Mouse (Mus musculus) liver, embryonic 14.5 days (tissue): Measurements from ENCODE around the gene Serpina3m. TPM values are rescaled to one million over a fixed set of nuclear protein-coding genes. Genes with fewer than 3 reads are reported as not detected.

Source experiments
- ATAC-seq: fragments of 200-750 bp; cut with Nextera tagmentation; 2 replicates; pipeline ENCODE4 v1.8.0; 2017; ENCODE audit warnings: moderate number of reproducible peaks, mild to moderate bottlenecking, moderate library complexity; ENCODE audit not compliant: insufficient read depth
- DNase-seq, 3 experiments: peaks; one replicate each; pipeline ENCODE4 v3.0.0-alpha.2; 2012 to 2013; ENCODE audit warnings: low read depth in 3 of 3, low spot score in 3 of 3
- H3K27ac ChIP-seq: fragments of 300-500 bp; sonication (generic); 2 replicates; pipeline ENCODE4 v1.5.1; 2014; ENCODE audit warnings: moderate library complexity, mild to moderate bottlenecking, control low read depth, inconsistent platforms
- H3K27me3 ChIP-seq: fragments of 300-500 bp; sonication (generic); 2 replicates; pipeline ENCODE4 v1.6.1; 2014; ENCODE audit warnings: mild to moderate bottlenecking, low read length, moderate library complexity; ENCODE audit not compliant: control insufficient read depth, insufficient read depth
- H3K36me3 ChIP-seq: fragments of 300-500 bp; sonication (generic); replicated peaks from 2 replicates; pipeline ENCODE4 v1.6.1; 2014; ENCODE audit warnings: low read depth; ENCODE audit not compliant: control insufficient read depth, insufficient read depth
- H3K4me1 ChIP-seq, 2 experiments: fragments of 200-500 bp in 1 of 2; fragments of 300-500 bp in 1 of 2; sonication (generic) in 1 of 2; replicated peaks; 2 replicates each; pipeline ENCODE4 v1.6.1; 2012 to 2014; ENCODE audit warnings: antibody characterized with exemption in 1 of 2, inconsistent platforms in 1 of 2, low read length in 1 of 2; ENCODE audit not compliant: control insufficient read depth in 2 of 2, insufficient read depth in 2 of 2
- H3K4me2 ChIP-seq: fragments of 300-500 bp; sonication (generic); 2 replicates; pipeline ENCODE4 v1.6.1; 2014; ENCODE audit warnings: low read depth, mild to moderate bottlenecking, control low read depth, moderate library complexity
- H3K4me3 ChIP-seq, 2 experiments: fragments of 200-500 bp in 1 of 2; fragments of 300-500 bp in 1 of 2; sonication (generic) in 1 of 2; 2 replicates each; pipeline ENCODE4 v1.5.1; 2012 to 2014; ENCODE audit warnings: low read depth in 2 of 2, low read length in 2 of 2, mild to moderate bottlenecking in 2 of 2, control low read depth in 1 of 2, inconsistent platforms in 1 of 2, moderate library complexity in 1 of 2; ENCODE audit not compliant: insufficient read depth in 1 of 2
- H3K9ac ChIP-seq: fragments of 300-500 bp; sonication (generic); replicated peaks from 2 replicates; pipeline ENCODE4 v1.6.1; 2014; ENCODE audit warnings: mild to moderate bottlenecking, control low read depth, moderate library complexity
- H3K9me3 ChIP-seq: fragments of 300-500 bp; sonication (generic); 2 replicates; pipeline ENCODE4 v1.6.1; 2016; ENCODE audit warnings: low read length, mixed read lengths; ENCODE audit not compliant: control insufficient read depth
- CTCF ChIP-seq: IDR thresholded peaks from 2 replicates; pipeline ENCODE4 v1.5.1; 2016; ENCODE audit warnings: antibody characterized with exemption, low read depth, control low read depth
- EP300 ChIP-seq: IDR thresholded peaks from 2 replicates; pipeline ENCODE4 v1.6.1; 2016; ENCODE audit warnings: antibody characterized with exemption, low read depth
- WGBS: fragments of 180-500 bp; shearing (Covaris S2); extraction: QIAGEN DNeasy Blood & Tissue Kit; methylation state at CpG from one replicate; pipeline ENCODE4 v1.1.7; 2014; ENCODE audit not compliant: insufficient replicate concordance; 5-methylcytosine and 5-hydroxymethylcytosine counted together
- polyA plus RNA-seq, 2 experiments: library from polyadenylated mRNA; depleted of rRNA in 1 of 2; stranded (reverse) in 1 of 2; unstranded in 1 of 2; fragments of >200 nt; fragmentation: Nextera tagmentation in 1 of 2; extraction: Ambion mirVana in 1 of 2; gene quantifications; 2 replicates each; pipeline versions ENCODE4 v1.2.1 to v1.2.3; 2012 to 2014

Serpina3m gene
- polyA plus RNA-seq, 2 experiments = 0.03 to 0.11 TPM

DNA sequence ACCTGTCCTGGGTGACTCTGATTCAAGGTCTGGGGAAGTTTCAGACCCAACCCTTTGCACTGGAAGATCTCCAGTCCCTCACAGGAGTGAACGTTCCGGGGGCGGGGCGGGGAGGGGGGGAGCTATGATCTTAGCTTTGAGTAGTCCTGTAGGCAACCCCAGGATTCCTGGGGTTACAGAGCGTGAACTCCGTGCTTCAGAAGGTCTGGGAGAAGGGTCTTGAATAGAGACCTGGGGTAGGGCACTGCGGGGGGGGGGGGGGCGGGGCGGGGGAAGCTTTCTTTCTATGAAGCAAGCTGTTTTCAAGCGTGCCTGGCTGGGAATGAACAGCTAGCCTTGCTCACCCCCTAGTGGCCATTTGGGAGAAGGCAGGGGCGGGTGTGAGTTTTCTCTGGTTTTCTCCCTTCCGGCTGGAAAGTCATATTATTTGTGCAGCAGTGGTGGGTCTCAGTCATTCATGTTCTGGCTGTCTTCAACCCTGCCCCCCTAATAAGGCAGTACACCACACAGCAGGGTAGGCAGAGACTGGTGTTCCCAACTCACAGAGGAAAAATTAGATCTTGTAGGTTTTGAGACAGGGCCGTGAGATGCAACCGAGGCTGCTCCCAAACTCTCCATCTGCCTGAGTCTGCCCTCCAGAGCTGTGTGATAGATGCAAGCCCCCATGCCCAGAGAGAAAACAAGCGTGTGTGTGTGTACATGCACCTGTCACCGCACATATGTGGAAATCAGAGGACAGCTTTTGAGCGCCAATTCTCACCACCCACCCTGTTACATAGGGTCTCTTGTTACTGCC, 80.3 kb downstream of the Serpina3m start:
- WGBS = 15% methylated on average over 16 of the region's 17 CpGs
- peak; percentile 17 to 26 (median 25) for DNase-seq

DNA sequence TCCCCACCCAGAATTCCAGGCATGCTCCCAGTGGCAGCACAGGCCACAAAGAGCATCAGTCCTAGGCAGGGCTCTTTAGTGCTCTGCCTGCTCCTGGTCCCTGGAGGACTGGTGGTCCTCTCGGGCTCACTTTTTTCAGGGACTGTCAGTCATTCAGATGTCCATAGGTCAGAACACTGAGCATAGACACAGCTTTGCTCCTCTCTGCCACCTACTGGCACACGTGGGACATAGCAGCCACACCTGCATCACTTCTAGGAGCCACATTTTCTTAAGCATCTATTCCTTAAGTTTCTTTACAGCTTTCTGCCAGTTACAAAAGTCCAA, 80.8 kb downstream of the Serpina3m start:
- no peaks in the 10 kb centered on the region for H3K9me3 ChIP-seq
- ATAC-seq (no peak), DNase-seq (peak in 1 of 3 experiments; percentile 9)
- no peak for TF ChIP-seq EP300
- TF ChIP-seq CTCF = peak; percentile 82
- no peak overlapping the region for H3K9ac ChIP-seq
- H3K4me3 ChIP-seq = no peak overlapping the region
- no peaks in the 10 kb centered on the region for H3K36me3 ChIP-seq
- no peaks in the 10 kb centered on the region for H3K4me1 ChIP-seq
- no peak overlapping the region for H3K27ac ChIP-seq
- no peak overlapping the region for H3K4me2 ChIP-seq
- 3% methylated on average over 2 of the region's 2 CpGs for WGBS
- no peaks in the 10 kb centered on the region for H3K27me3 ChIP-seq

More for the DNA sequence above, 80.3 kb downstream of the Serpina3m start:
- peak; percentile 31; the same call in 1 of the 2 replicates for ATAC-seq
- Histone ChIP-seq H3K4me2 (no peak overlapping the region), H3K9me3 (no peaks in the 10 kb centered on the region), H3K4me1 (no peaks in the 10 kb centered on the region), H3K27me3 (no peaks in the 10 kb centered on the region), H3K27ac (no peak overlapping the region), H3K4me3 (no peak overlapping the region), H3K36me3 (no peaks in the 10 kb centered on the region), H3K9ac (no peak overlapping the region)
- TF ChIP-seq CTCF (peak; percentile 81), EP300 (no peak)

DNA sequence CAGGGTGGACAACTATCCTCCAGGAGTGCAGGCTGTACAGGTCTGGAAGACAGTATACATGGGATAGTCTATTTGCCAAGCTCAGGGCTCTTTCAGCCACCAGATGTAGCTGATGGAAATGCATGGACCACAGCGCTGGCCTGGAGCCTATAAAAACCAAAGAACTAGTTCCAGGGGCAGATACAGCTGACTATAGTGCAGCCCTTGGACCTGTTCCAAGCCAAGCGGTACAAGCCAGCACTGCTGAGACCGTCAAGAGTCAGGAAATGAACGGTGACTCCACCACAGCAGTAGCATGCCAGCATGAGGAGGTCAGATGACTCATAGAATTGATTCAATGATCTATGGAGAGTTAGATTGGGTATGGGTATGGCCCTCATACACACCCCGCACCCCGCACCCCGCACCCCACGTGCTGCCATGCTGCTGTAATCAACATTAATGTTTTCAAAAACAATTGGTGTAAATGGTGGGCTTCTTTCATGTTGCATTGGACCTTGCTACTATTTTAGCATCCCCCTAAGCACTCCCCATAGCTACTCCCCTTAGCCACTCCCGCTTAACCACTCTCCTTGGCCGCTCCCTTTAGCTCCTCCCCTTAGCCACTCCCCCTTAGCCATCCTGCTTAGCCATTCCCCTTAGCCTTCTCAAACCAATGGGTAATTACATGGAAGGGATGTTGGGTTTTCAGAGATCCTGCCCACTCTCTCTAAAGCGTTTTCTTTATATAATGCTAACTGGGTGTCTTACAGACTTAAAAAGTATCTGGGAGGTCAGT, 84.5 kb downstream of the Serpina3m start:
- Histone ChIP-seq H3K4me1 (no peaks in the 10 kb centered on the region), H3K4me2 (no peak overlapping the region), H3K27ac (no peak overlapping the region), H3K36me3 (no peaks in the 10 kb centered on the region), H3K9me3 (no peaks in the 10 kb centered on the region), H3K9ac (no peak overlapping the region), H3K4me3 (no peak overlapping the region), H3K27me3 (no peaks in the 10 kb centered on the region)
- WGBS = 69% methylated on average over 11 of the region's 11 CpGs
- no peak for ATAC-seq
- DNase-seq = no peak
- TF ChIP-seq EP300 (no peak), CTCF (no peak)

DNA sequence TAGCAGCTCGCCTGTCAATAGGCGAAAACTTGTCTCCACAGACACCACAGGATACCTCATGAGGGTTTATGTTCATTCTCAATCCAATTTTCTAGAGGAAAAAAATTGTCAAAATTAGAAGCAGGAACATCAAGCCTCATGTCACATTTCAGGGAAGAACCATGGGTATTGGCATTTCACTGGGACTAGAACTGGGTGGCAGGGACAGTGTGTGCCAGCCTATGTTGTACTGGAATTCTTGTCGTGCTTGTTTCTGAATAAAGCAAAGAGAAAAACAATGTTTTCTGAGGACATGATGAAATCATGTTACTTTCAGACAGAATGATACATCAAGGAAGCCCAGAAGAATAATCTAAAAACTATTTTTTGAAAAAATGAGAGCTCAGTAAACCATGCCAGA, 87.3 kb downstream of the Serpina3m start:
- Histone ChIP-seq H3K9ac (no peak overlapping the region), H3K9me3 (no peaks in the 10 kb centered on the region), H3K27ac (no peak overlapping the region), H3K36me3 (no peaks in the 10 kb centered on the region), H3K4me3 (no peak overlapping the region), H3K4me2 (no peak overlapping the region), H3K27me3 (no peaks in the 10 kb centered on the region), H3K4me1 (no peaks in the 10 kb centered on the region)
- ATAC-seq = no peak
- no peak for TF ChIP-seq CTCF
- no peak for TF ChIP-seq EP300
- 54% methylated on average over 3 of the region's 3 CpGs for whole genome bisulfite sequencing
- no peak for DNase-seq

DNA sequence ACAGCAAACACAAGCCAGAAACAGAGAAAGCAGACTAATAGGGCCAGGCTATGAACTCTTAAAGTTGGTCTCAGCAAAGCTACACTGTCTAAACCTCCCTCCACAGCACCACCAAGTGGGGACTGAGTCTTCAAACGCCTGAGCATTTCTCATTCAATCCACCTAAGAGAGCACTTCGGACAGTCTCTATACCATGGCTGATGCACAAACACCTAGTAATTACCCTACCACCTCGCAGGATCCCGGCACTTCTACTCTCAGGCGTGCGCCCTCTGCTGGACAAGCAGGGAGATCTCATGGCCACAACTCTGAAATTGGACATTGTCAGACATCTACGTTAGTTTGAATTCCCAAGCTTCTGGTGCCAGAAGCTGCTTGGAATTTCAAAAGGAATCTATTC, 88.6 kb downstream of the Serpina3m start:
- Histone ChIP-seq H3K27me3 (no peaks in the 10 kb centered on the region), H3K27ac (no peak overlapping the region), H3K4me3 (no peak overlapping the region), H3K4me2 (no peak overlapping the region), H3K9ac (no peak overlapping the region), H3K4me1 (no peaks in the 10 kb centered on the region), H3K36me3 (no peaks in the 10 kb centered on the region), H3K9me3 (no peaks in the 10 kb centered on the region)
- 7% methylated on average over 7 of the region's 7 CpGs for WGBS
- TF ChIP-seq EP300 = no peak
- TF ChIP-seq CTCF = peak; percentile 80
- no peak for ATAC-seq
- DNase-seq = no peak
